Mouse (Mus musculus) cerebellum, adult 2 months (tissue): ENCODE data around the gene Ppm1h.

Experiments used
- CTCF ChIP-seq: fragments of 200-500 bp; IDR thresholded peaks from 2 replicates; pipeline ENCODE4 v1.5.1; 2011; ENCODE audit warnings: low read depth, mild to moderate bottlenecking, control low read depth, low read length, moderate library complexity, borderline replicate concordance; ENCODE audit not compliant: insufficient read depth
- POLR2A ChIP-seq: fragments of 200-500 bp; IDR thresholded peaks from 2 replicates; pipeline ENCODE4 v1.6.1; 2011; ENCODE audit warnings: low read length, control low read depth, borderline replicate concordance; ENCODE audit not compliant: insufficient read depth

- TF ChIP-seq CTCF: no peak
- TF ChIP-seq POLR2A: no peak
These were observed 67.6 kb downstream of the Ppm1h start for GRCm38 (mm10) chr10:122746211-122746610.
